ENCODE assay signal across 16 mouse cellular contexts in genomic region chr16:64332887-64333455, GRCm38 (mm10).
DNase-seq lines count a peak whose midpoint lies in the region; ATAC-seq lines count a peak whose summit lies in the region.
"Had no signal": no experiment of that assay in that cellular context is flagged by ENCODE, and none has a peak within 500 bp of the region (broad histone marks: within the 10 kb centered on the region; RNA-seq: fewer than 3 reads in every experiment).

No protein-coding gene starts in this region.

- H3K27me3 ChIP-seq in hindbrain, embryonic 12.5 days = no peaks in the 10 kb centered on the region
- H3K27me3 ChIP-seq in hindbrain, embryonic 10.5 days (ENCODE audit: insufficient read depth, poor library complexity, severe bottlenecking) = no peaks in the 10 kb centered on the region
- H3K27me3 ChIP-seq in forebrain, embryonic 16.5 days (replicated peaks; ENCODE audit: control insufficient read depth, insufficient read depth, low read length) = no peaks in the 10 kb centered on the region
- H3K27me3 ChIP-seq in neural tube, embryonic 14.5 days (ENCODE audit: control insufficient read depth, insufficient read depth, low read length) = no peaks in the 10 kb centered on the region
- H3K27me3 ChIP-seq: limb, embryonic 13.5 days; midbrain, embryonic 12.5 days had no signal

- ATAC-seq in hindbrain, embryonic 12.5 days (ENCODE audit: low FRiP score) = peak; percentile 22; the same call in 1 of the 2 replicates
- ATAC-seq in forebrain, embryonic 16.5 days = peak; percentile 70
- ATAC-seq in neural tube, embryonic 14.5 days (ENCODE audit: low read depth) = peak; percentile 82; the same call in 1 of the 2 replicates

- DNase-seq in hindbrain, embryonic 10.5 days (ENCODE audit: low spot score) = no peak
- peak; percentile 22 to 74 for DNase-seq in layer of hippocampus, adult 18-20 months (ENCODE audit: low spot score in 2 of 2)
- no peak for DNase-seq in kidney, adult 8-10 months
- no peak for DNase-seq in gastrocnemius, adult 8-10 months (ENCODE audit: low spot score in 2 of 2)
- DNase-seq: adrenal gland, adult 2 months; heart, postnatal 10 days; kidney, adult 18-20 months; kidney, postnatal 14 days; right cerebral cortex, postnatal 4 days had no signal

- no peaks in the 10 kb centered on the region for H3K9me3 ChIP-seq in hindbrain, embryonic 12.5 days (replicated peaks)
- H3K9me3 ChIP-seq in hindbrain, embryonic 10.5 days = no peaks in the 10 kb centered on the region
- no peaks in the 10 kb centered on the region for H3K9me3 ChIP-seq in forebrain, embryonic 16.5 days (ENCODE audit: control insufficient read depth, low read length)
- H3K9me3 ChIP-seq in neural tube, embryonic 14.5 days (ENCODE audit: control insufficient read depth, low read length) = no peaks in the 10 kb centered on the region
- H3K9me3 ChIP-seq: limb, embryonic 13.5 days; midbrain, embryonic 12.5 days had no signal

- H3K27ac ChIP-seq in hindbrain, embryonic 12.5 days = no peak overlapping the region
- H3K27ac ChIP-seq in hindbrain, embryonic 10.5 days = no peak overlapping the region
- H3K27ac ChIP-seq in forebrain, embryonic 16.5 days (ENCODE audit: low read length) = peak overlapping the region; percentile 80
- no peak overlapping the region for H3K27ac ChIP-seq in neural tube, embryonic 14.5 days (ENCODE audit: low read depth, low read length)
- H3K27ac ChIP-seq: limb, embryonic 13.5 days; liver, embryonic 14.5 days; midbrain, embryonic 12.5 days had no signal

- 64% methylated on average over 1 of the region's 1 CpGs for WGBS in hindbrain, embryonic 12.5 days
- WGBS in hindbrain, embryonic 10.5 days = 87% methylated on average over 1 of the region's 1 CpGs
- 52% methylated on average over 1 of the region's 1 CpGs for WGBS in forebrain, embryonic 16.5 days
- 42% methylated on average over 1 of the region's 1 CpGs for WGBS in neural tube, embryonic 14.5 days

- H3K4me1 ChIP-seq in hindbrain, embryonic 12.5 days = 0 out of 2 replicates have a peak, but pooled peaks cover 4% of the 10 kb centered on the region
- 0 out of 2 replicates have a peak, but pooled peaks cover 3% of the 10 kb centered on the region for H3K4me1 ChIP-seq in hindbrain, embryonic 10.5 days (replicated peaks)
- H3K4me1 ChIP-seq in forebrain, embryonic 16.5 days (replicated peaks; ENCODE audit: control insufficient read depth, insufficient read depth, low read length) = peaks cover 18% of the 10 kb centered on the region
- H3K4me1 ChIP-seq in neural tube, embryonic 14.5 days (ENCODE audit: control insufficient read depth, insufficient read depth, low read length) = no peaks in the 10 kb centered on the region
- H3K4me1 ChIP-seq: limb, embryonic 13.5 days had no signal

- no peaks in the 10 kb centered on the region for H3K36me3 ChIP-seq in hindbrain, embryonic 12.5 days
- no peaks in the 10 kb centered on the region for H3K36me3 ChIP-seq in hindbrain, embryonic 10.5 days
- no peaks in the 10 kb centered on the region for H3K36me3 ChIP-seq in forebrain, embryonic 16.5 days (ENCODE audit: control insufficient read depth, insufficient read depth)
- H3K36me3 ChIP-seq in neural tube, embryonic 14.5 days (ENCODE audit: control insufficient read depth, insufficient read depth, low read length) = no peaks in the 10 kb centered on the region
- H3K36me3 ChIP-seq: limb, embryonic 13.5 days; midbrain, embryonic 12.5 days had no signal

- no peak overlapping the region for H3K4me3 ChIP-seq in hindbrain, embryonic 12.5 days
- H3K4me3 ChIP-seq in hindbrain, embryonic 10.5 days = no peak overlapping the region
- no peak overlapping the region for H3K4me3 ChIP-seq in forebrain, embryonic 16.5 days (replicated peaks; ENCODE audit: low read length)
- no peak overlapping the region for H3K4me3 ChIP-seq in neural tube, embryonic 14.5 days (ENCODE audit: low read depth, low read length)
- H3K4me3 ChIP-seq: limb, embryonic 13.5 days; midbrain, embryonic 12.5 days had no signal

- no peak overlapping the region for H3K4me2 ChIP-seq in hindbrain, embryonic 12.5 days (replicated peaks)
- no peak overlapping the region for H3K4me2 ChIP-seq in forebrain, embryonic 16.5 days (ENCODE audit: low read length)
- no peak overlapping the region for H3K4me2 ChIP-seq in neural tube, embryonic 14.5 days (ENCODE audit: low read depth, low read length)
- H3K4me2 ChIP-seq: heart, embryonic 11.5 days; limb, embryonic 13.5 days; midbrain, embryonic 12.5 days had no signal

- H3K9ac ChIP-seq in hindbrain, embryonic 12.5 days = no peak overlapping the region
- no peak overlapping the region for H3K9ac ChIP-seq in forebrain, embryonic 16.5 days (replicated peaks; ENCODE audit: low read depth, low read length)
- H3K9ac ChIP-seq in neural tube, embryonic 14.5 days (replicated peaks; ENCODE audit: low read depth, low read length) = no peak overlapping the region
- H3K9ac ChIP-seq: limb, embryonic 13.5 days; liver, embryonic 14.5 days; midbrain, embryonic 12.5 days had no signal

Comparison
In these comparisons a context has a peak if more than half of its experiments do, and no peak if none do; other contexts are left out.
1. ATAC-seq: peak in every context shown above with its lines; median percentile 82 in neural tube, embryonic 14.5 days; 70 in forebrain, embryonic 16.5 days; 22 in hindbrain, embryonic 12.5 days.
2. DNase-seq: peak in layer of hippocampus, adult 18-20 months (2 of 2); none in hindbrain, embryonic 10.5 days (single experiment), kidney, adult 8-10 months (0 of 2) and gastrocnemius, adult 8-10 months (0 of 2).